Comparison of ENCODE assay signal across 8 mouse cellular contexts in the genomic region with DNA sequence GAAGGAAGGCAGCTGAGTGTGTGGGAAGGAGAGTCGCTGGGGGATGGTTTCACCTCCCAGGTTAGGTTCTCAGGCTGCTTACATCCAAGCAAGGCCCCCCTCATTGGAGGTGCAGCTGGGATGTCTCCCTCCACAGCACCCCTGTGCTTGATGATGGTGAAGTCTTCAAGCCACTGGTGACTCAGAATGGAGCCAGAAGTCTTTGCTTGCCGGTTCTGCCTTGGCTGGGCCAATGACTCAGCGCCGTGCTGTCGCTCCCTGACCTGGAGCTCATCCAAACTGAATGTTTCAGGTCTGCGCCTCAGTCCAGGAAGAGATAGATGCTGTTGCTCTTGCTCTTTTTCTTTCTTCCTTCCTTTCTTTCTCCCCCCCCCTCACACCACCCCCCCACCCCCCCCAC. TPM values are rescaled to one million over a fixed set of nuclear protein-coding genes. Genes with fewer than 3 reads are reported as not detected.
DNase-seq lines count a peak whose midpoint lies in the region; ATAC-seq and TF ChIP-seq lines count a peak whose summit lies in the region.

No protein-coding gene starts in this region.

- peaks cover 61% of the 10 kb centered on the region for H3K79me2 ChIP-seq in liver, adult 2 months (ENCODE audit: control insufficient read depth, insufficient read depth, low read length)

- 0 out of 2 replicates have a peak overlapping the region, but pooled peaks have one; percentile 41 for H3K27ac ChIP-seq in intestine, embryonic 15.5 days
- no peak overlapping the region for H3K27ac ChIP-seq in intestine, postnatal 0 days (ENCODE audit: low read depth, low read length)
- no peak overlapping the region for H3K27ac ChIP-seq in liver, adult 2 months (replicated peaks; ENCODE audit: insufficient read depth, low read depth, low read length)
- H3K27ac ChIP-seq in stomach, embryonic 14.5 days (ENCODE audit: low read length): peak overlapping the region; percentile 66; the same call in 1 of the 2 replicates

- H3K4me2 ChIP-seq in intestine, embryonic 15.5 days (replicated peaks): no peak overlapping the region
- H3K4me2 ChIP-seq in intestine, postnatal 0 days (replicated peaks; ENCODE audit: low read depth): no peak overlapping the region
- H3K4me2 ChIP-seq in stomach, embryonic 14.5 days (replicated peaks; ENCODE audit: low read depth, low read length): no peak overlapping the region

- H3K4me3 ChIP-seq in intestine, embryonic 15.5 days (replicated peaks): no peak overlapping the region
- no peak overlapping the region for H3K4me3 ChIP-seq in intestine, postnatal 0 days (ENCODE audit: low read depth, low read length)
- peak overlapping the region; percentile 42; the same call in 1 of the 2 replicates for H3K4me3 ChIP-seq in G1E (ENCODE audit: low read depth, low read length)
- H3K4me3 ChIP-seq in liver, adult 2 months (ENCODE audit: insufficient read depth, low read depth, low read length): no peak overlapping the region
- no peak overlapping the region for H3K4me3 ChIP-seq in stomach, embryonic 14.5 days (ENCODE audit: low read depth, low read length)

- no peaks in the 10 kb centered on the region for H3K36me3 ChIP-seq in intestine, embryonic 15.5 days
- 0 out of 2 replicates have a peak, but pooled peaks cover 3% of the 10 kb centered on the region for H3K36me3 ChIP-seq in intestine, postnatal 0 days (ENCODE audit: control insufficient read depth, insufficient read depth)
- peaks cover 71% of the 10 kb centered on the region for H3K36me3 ChIP-seq in G1E (replicated peaks)
- H3K36me3 ChIP-seq in liver, adult 2 months (ENCODE audit: control insufficient read depth, insufficient read depth, low read length): no peaks in the 10 kb centered on the region
- no peaks in the 10 kb centered on the region for H3K36me3 ChIP-seq in stomach, embryonic 14.5 days (ENCODE audit: control insufficient read depth, insufficient read depth, low read length)

- no peaks in the 10 kb centered on the region for H3K9me3 ChIP-seq in intestine, embryonic 15.5 days
- no peaks in the 10 kb centered on the region for H3K9me3 ChIP-seq in intestine, postnatal 0 days (ENCODE audit: control insufficient read depth)
- H3K9me3 ChIP-seq in G1E (replicated peaks): no peaks in the 10 kb centered on the region
- H3K9me3 ChIP-seq in stomach, embryonic 14.5 days (ENCODE audit: control insufficient read depth, low read depth, low read length): no peaks in the 10 kb centered on the region

- TF ChIP-seq POLR2A in liver, adult 2 months (IDR thresholded peaks at IDR 0.05; ENCODE audit: extremely low read depth, insufficient read depth, low read length): no peak

- no peaks in the 10 kb centered on the region for H3K27me3 ChIP-seq in intestine, embryonic 15.5 days (replicated peaks)
- H3K27me3 ChIP-seq in intestine, postnatal 0 days (replicated peaks; ENCODE audit: control insufficient read depth, insufficient read depth, low read length): peaks cover 12% of the 10 kb centered on the region
- no peaks in the 10 kb centered on the region for H3K27me3 ChIP-seq in G1E (ENCODE audit: insufficient read depth, low read length)
- H3K27me3 ChIP-seq in liver, adult 2 months (ENCODE audit: control insufficient read depth, insufficient read depth, low read length): no peaks in the 10 kb centered on the region
- no peaks in the 10 kb centered on the region for H3K27me3 ChIP-seq in stomach, embryonic 14.5 days (ENCODE audit: control insufficient read depth, insufficient read depth, low read length)

- WGBS in intestine, embryonic 15.5 days: 36% methylated on average over 6 of the region's 6 CpGs
- 68% methylated on average over 6 of the region's 6 CpGs for WGBS in intestine, postnatal 0 days
- WGBS in liver, adult 2 months: 16% methylated on average over 6 of the region's 6 CpGs
- 32% methylated on average over 6 of the region's 6 CpGs for WGBS in stomach, embryonic 14.5 days

- no peak for ATAC-seq in intestine, embryonic 15.5 days
- no peak for ATAC-seq in intestine, postnatal 0 days
- 0 out of 2 replicates have a peak, but pooled peaks have one; percentile 36 for ATAC-seq in G1E (ENCODE audit: extremely low read depth, insufficient number of reproducible peaks, low FRiP score, poor library complexity, severe bottlenecking)
- no peak for ATAC-seq in stomach, embryonic 14.5 days (ENCODE audit: insufficient number of reproducible peaks, insufficient read depth, low FRiP score, low read depth)

- peaks cover 57% of the 10 kb centered on the region for H3K4me1 ChIP-seq in intestine, embryonic 15.5 days (replicated peaks)
- H3K4me1 ChIP-seq in intestine, postnatal 0 days (replicated peaks; ENCODE audit: control insufficient read depth, insufficient read depth, low read length): 0 out of 2 replicates have a peak, but pooled peaks cover 10% of the 10 kb centered on the region
- peaks cover 92% of the 10 kb centered on the region for H3K4me1 ChIP-seq in G1E (ENCODE audit: insufficient read depth, low read depth, low read length)
- H3K4me1 ChIP-seq in liver, adult 2 months (ENCODE audit: control insufficient read depth, insufficient read depth, low read length): peaks cover 61% of the 10 kb centered on the region
- H3K4me1 ChIP-seq in stomach, embryonic 14.5 days (ENCODE audit: control insufficient read depth, insufficient read depth, low read length): peaks cover 67% of the 10 kb centered on the region

- peak; percentile 47 for DNase-seq in G1E (ENCODE audit: low spot score)
- DNase-seq in cerebellum, adult 18-20 months: peak; percentile 78 to 87
- peak; percentile 72 to 82 for DNase-seq in heart, adult 9 months (ENCODE audit: low spot score in 2 of 2)
- peak; percentile 62 for DNase-seq in liver, adult 2 months (ENCODE audit: extremely low read depth, low read depth, low spot score)
- no peak for DNase-seq in yolk sac, embryonic 10.5 days (ENCODE audit: low spot score)

- H3K9ac ChIP-seq in intestine, embryonic 15.5 days: no peak overlapping the region
- H3K9ac ChIP-seq in intestine, postnatal 0 days (ENCODE audit: low read depth, low read length): no peak overlapping the region
- no peak overlapping the region for H3K9ac ChIP-seq in liver, adult 2 months (ENCODE audit: low read depth, low read length)
- H3K9ac ChIP-seq in stomach, embryonic 14.5 days (replicated peaks; ENCODE audit: low read depth, low read length): no peak overlapping the region

- no peak for TF ChIP-seq CTCF in intestine, postnatal 0 days (IDR thresholded peaks at IDR 0.05; ENCODE audit: low read depth)
- no peak for TF ChIP-seq CTCF in G1E (IDR thresholded peaks at IDR 0.05; ENCODE audit: low read depth, low read length)
- TF ChIP-seq CTCF in liver, adult 2 months (IDR thresholded peaks at IDR 0.05; ENCODE audit: low read depth, low read length): no peak

RNA-seq across cellular contexts. Expression of a gene that starts 8.5 kb away (rescaled TPM):
- polyA plus RNA-seq in intestine, embryonic 15.5 days (2015; fragmentation: Nextera tagmentation; extraction: Ambion mirVana): 10.9 and 12.3 TPM in 2 replicates
- 7.4 and 7.5 TPM in 2 replicates for polyA plus RNA-seq in intestine, postnatal 0 days (2015; fragmentation: Nextera tagmentation; extraction: Ambion mirVana)
- total RNA-seq in G1E (2014; fragmentation: Nextera tagmentation) (17.7 and 20.9 TPM in 2 replicates), G1E (2017) (5.7 and 9.1 TPM in 2 replicates)
- 107 and 121 TPM in 2 replicates for polyA plus RNA-seq in G1E (2012)
- total RNA-seq in liver, adult 2 months (2014; rRNA removed): 3.4 and 4.7 TPM in 2 replicates
- 25.8 and 30.3 TPM in 2 replicates for polyA plus RNA-seq in liver, adult 2 months (2012; rRNA removed)
- 18.1 and 19.3 TPM in 2 replicates for polyA plus RNA-seq in stomach, embryonic 14.5 days (2014; fragmentation: Nextera tagmentation; extraction: Ambion mirVana)

Comparison
In these comparisons a context has a peak if more than half of its experiments do, and no peak if none do; other contexts are left out.
1. H3K27ac ChIP-seq: peak in intestine, embryonic 15.5 days (single experiment) and stomach, embryonic 14.5 days (single experiment); none in intestine, postnatal 0 days (single experiment) and liver, adult 2 months (single experiment).